Mouse (Mus musculus): Measurements from ENCODE around the gene Macrod2. TPM values are rescaled to one million over a fixed set of nuclear protein-coding genes. Genes with fewer than 3 reads are reported as not detected.

Macrod2 gene
- polyA plus RNA-seq, 2 experiments from 2014 or later, result not detected

- ATAC-seq, result no peak
Observed at GRCm38 (mm10) chr2:140592537-140593261, 197.6 kb downstream of the Macrod2 start.

- no peak for ATAC-seq
Observed at GRCm38 (mm10) chr2:140596906-140597305, 201.8 kb downstream of the Macrod2 start.

- ATAC-seq, result no peak
Observed at GRCm38 (mm10) chr2:140615451-140615850, 220.3 kb downstream of the Macrod2 start.

DNA sequence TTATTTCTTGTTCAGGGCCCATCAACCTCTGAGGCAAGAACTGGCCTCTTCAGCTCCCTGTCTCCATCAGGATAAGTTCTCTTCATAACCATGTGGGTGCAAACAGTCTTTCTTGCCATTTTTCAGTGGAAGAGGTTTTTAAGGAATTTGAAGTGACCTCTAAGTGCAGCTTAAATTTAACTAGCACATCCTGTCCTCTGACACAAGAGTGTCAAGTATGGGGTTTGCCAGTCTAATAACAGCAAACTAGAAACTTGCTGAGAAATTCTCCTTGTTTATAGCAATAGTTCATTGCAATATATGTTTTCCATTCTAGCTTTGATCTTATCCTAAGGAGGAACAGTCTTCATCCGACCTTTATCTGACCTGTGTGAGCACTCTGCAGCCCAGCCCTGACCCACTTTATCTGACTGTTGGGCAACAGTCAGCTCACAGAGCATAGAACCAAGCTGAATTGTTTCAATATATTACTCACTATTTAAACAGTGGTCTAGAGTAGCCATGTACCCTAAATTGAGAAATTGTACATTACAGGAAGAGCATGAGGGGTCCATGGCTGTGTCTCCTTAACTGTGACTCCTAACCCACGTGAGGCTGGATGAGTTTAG is 226.7 kb downstream of the Macrod2 start:
- ATAC-seq, result no peak

DNA sequence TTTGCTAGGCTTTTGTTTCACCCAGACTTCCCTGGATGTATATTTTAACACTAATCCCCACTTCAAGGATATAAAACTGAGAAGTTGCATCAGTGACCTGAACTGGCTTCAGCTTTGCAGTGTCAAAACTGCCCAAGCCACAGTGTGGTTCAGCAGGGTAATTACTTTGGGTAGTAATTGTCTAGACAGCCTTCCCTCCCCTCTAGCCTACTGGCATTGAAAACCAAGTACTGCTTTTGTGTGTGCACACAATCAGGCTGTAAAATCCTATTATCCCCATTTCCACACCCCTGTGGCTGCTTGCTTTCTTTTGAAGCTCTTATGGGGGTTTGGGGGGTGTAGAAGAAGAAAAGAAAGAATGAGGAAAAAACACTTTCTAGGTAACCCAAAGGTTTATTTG is 258.4 kb downstream of the Macrod2 start:
- no peak for ATAC-seq

GRCm38 (mm10) chr2:140653978-140654377 is 258.9 kb downstream of the Macrod2 start:
- ATAC-seq, result no peak

DNA sequence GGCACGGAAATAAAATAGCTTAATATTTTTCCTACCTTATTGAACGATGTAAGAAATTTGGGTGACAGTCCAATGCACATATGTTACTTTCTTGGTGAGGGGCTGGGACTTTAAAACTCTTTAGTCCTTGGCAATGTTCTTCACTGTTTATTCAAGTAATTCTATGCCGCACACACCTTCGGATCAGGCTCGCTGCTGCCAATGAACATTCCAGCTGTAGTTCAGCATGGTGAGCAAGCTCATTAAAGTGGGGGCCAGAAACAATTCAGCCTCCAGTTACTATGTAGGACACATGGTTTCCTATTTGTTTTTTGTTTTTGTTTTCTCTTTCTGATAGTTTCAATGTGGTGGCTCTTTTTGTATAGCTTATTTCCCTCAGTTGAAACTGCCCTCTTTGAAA is 267.6 kb downstream of the Macrod2 start:
- no peak for ATAC-seq

- no peak for ATAC-seq
Observed at GRCm38 (mm10) chr2:140664381-140664780, 269.3 kb downstream of the Macrod2 start.

DNA sequence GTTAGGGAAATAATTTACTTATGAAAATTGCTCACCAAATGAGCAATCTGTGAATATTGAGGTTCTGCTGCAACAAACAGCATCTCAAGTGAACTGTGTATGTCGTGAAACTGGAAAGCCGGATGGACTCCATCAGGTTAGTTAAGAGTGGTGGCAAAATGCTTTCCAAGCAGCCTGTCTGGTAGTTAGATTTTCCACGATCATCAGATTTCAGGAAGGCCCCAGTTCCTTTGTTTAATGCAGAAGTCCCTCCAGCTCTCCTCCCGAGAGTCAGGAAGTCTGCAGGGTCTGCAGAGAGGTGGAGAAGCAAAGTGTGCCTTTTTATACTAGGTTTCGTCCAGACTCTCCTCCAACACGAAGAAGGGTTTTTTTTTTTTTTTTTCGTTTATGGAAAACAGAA is 271.7 kb downstream of the Macrod2 start:
- no peak for ATAC-seq

- ATAC-seq, result no peak
Observed at GRCm38 (mm10) chr2:140667261-140668047, 272.3 kb downstream of the Macrod2 start.

- no peak for ATAC-seq
Observed at GRCm38 (mm10) chr2:140668311-140668710, 273.2 kb downstream of the Macrod2 start.

GRCm38 (mm10) chr2:140669081-140669480 is 274.0 kb downstream of the Macrod2 start:
- no peak for ATAC-seq

GRCm38 (mm10) chr2:140669786-140670185 is 274.7 kb downstream of the Macrod2 start:
- no peak for ATAC-seq

DNA sequence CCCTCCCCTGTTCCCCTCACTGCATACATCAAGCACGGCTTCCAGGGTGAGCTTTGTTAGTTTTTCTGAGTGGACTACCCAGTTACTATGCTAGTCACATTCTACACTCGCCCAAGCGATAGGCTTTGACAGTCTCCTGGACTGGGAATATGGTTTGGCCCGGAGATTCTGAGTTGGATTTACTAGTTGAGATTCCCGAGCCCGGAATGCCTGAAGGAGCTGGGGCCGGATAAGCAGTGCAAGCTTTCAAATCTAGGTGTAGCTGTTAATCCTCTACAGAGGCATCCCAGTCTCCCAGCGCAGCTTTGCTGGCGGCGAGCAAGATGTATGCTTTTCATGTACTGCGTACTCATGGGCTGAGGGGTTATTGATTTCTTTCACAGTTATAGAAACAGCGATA is 275.3 kb downstream of the Macrod2 start:
- no peak for ATAC-seq

DNA sequence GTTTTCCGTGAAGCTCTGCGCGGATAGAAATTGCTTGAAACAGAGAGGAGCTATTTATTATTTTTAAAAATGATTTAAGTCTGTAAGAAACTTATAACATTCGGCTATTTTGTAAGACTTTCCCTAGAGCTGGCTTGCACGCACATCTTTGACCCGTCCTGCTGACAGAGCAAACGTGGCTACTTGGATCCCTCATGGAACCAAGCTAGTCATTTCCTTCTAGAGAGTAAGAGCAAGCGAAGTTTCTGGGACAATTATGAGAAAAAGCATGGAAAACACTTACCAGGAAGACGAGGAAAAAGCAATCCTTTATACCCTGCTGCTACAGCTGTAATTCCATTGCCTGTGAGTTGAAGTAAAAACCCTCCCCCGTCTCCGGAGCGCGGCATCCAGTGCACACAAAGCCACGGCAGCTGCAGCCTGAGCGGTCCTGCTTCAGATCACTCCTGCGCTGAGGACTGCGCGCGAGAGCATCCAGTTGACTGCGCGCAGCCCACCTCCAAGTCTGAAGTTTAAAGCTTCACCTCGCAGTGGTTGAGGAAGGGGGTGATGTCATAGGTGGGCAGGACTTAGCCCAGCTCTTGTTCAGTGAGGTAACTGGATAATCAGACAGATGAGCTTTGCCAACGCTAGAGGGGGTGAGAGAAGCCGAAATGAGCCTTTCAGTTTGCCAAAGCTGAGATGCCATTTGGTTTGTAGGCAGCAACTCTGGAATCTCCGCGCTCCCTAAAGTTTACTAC is 276.0 kb downstream of the Macrod2 start, which contains the start of gene Flrt3:
Flrt3 (minus strand) TSS at position 507 of the 740 bp plus-strand sequence.
- no peak for ATAC-seq

DNA sequence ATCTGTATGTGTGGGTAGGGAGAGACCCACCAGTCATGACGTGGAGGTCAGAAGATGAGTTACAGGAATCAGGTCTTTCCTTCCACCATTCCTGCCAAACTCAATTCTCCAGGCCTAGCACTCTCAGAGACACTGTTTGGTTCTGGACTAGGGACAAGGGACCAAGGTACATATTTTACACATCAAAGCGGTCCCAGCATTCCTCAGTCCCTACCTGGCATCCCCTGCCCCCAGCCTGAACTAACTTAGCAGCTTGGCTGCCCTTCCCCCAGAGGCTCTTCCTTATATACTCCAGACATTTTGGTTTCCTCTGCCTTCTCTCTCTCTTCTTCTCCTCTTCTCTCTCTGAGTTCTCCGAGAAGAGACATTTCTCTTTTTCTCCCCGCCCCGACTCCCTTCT is 278.4 kb downstream of the Macrod2 start:
- ATAC-seq, result no peak

GRCm38 (mm10) chr2:140676728-140677127 is 281.6 kb downstream of the Macrod2 start:
- ATAC-seq, result no peak

DNA sequence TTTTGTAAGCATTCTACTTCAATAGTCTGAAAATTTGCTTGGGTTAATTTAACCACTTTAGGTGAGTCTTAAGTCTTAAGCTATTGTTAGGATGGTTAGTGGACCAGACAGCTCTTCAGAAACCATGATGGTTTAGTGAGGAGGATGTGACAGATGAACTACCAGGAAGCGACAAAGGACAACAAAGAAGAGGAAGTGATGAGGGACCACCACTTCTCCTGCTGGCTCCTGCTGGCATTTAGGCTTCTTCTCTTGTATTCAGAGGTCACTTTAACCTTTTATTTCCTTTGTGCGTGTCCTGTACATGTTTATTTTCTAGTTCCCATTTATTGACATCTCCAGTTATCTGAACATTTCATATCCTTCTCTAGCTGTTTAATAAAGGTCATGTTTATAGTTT is 295.8 kb downstream of the Macrod2 start:
- no peak for ATAC-seq

- no peak for ATAC-seq
Observed at GRCm38 (mm10) chr2:140691403-140691802, 296.3 kb downstream of the Macrod2 start.

- no peak for ATAC-seq
Observed at GRCm38 (mm10) chr2:140692461-140692860, 297.4 kb downstream of the Macrod2 start.

GRCm38 (mm10) chr2:140693845-140694244 is 298.7 kb downstream of the Macrod2 start:
- ATAC-seq, result no peak

DNA sequence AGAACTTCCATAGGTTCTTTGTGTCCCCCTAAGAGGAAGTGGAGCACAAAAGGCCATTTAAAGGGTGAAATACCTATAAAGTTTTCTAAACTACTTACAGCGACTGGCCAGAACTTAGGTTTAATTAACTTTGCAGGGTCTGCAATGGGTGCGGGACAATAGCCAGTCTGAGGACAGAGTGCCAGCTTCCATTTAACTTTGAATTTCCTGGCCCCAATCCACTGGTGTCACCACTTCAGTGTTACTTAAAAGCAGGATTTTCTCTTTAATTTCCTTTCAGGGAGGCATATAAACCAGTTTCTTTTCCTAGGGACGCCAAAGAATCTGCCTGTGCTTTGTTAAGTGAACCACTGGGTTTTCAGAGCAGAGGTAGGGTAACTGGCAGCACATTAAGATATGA is 303.5 kb downstream of the Macrod2 start:
- no peak for ATAC-seq

GRCm38 (mm10) chr2:140703377-140703776 is 308.3 kb downstream of the Macrod2 start:
- ATAC-seq, result no peak

Data from CD4-positive, CD25-positive, alpha-beta regulatory T cell, adult 4 months (primary cell).